Mouse (Mus musculus) CH12.LX (cell line): ENCODE measurements around the gene March9.

Experiments used
- CTCF ChIP-seq, 2 experiments: IDR thresholded peaks in 1 of 2; conservative IDR thresholded peaks in 1 of 2; 2 replicates each; pipeline ENCODE4 v1.5.1; 2011 to 2012; ENCODE audit warnings: low read depth in 2 of 2, low read length in 2 of 2, improper control_type of control experiment in 1 of 2, inconsistent platforms in 1 of 2, mild to moderate bottlenecking in 1 of 2, moderate library complexity in 1 of 2
- EP300 ChIP-seq: IDR thresholded peaks from 2 replicates; pipeline ENCODE4 v1.6.1; 2011; ENCODE audit warnings: low read length, improper control_type of control experiment
- HCFC1 ChIP-seq: IDR thresholded peaks from 2 replicates; pipeline ENCODE4 v1.6.1; 2012; ENCODE audit warnings: low read depth, mild to moderate bottlenecking, inconsistent platforms, low read length, improper control_type of control experiment
- MAFK ChIP-seq: IDR thresholded peaks from 2 replicates; pipeline ENCODE4 v1.6.1; 2011; ENCODE audit warnings: low read length, improper control_type of control experiment; ENCODE audit not compliant: insufficient replicate concordance
- MAX ChIP-seq: IDR thresholded peaks from 2 replicates; pipeline ENCODE4 v1.6.1; 2011; ENCODE audit warnings: low read length, improper control_type of control experiment
- NELFE ChIP-seq: IDR thresholded peaks from 2 replicates; pipeline ENCODE4 v1.6.1; 2011; ENCODE audit warnings: low read depth, low read length, improper control_type of control experiment
- POLR2A ChIP-seq: IDR thresholded peaks from 2 replicates; pipeline ENCODE4 v1.6.1; 2011; ENCODE audit warnings: low read depth, mild to moderate bottlenecking, improper control_type of control experiment, low read length
- RAD21 ChIP-seq: IDR thresholded peaks from 2 replicates; pipeline ENCODE4 v1.6.1; 2011; ENCODE audit warnings: low read depth, mild to moderate bottlenecking, low read length, improper control_type of control experiment, moderate library complexity
- TCF12 ChIP-seq: IDR thresholded peaks from 2 replicates; pipeline ENCODE4 v1.6.1; 2014; ENCODE audit warnings: low read depth, mild to moderate bottlenecking, inconsistent platforms, low read length, improper control_type of control experiment
- ZC3H11A ChIP-seq: IDR thresholded peaks from 2 replicates; pipeline ENCODE4 v1.6.1; 2012; ENCODE audit warnings: low read depth, mild to moderate bottlenecking, inconsistent platforms, low read length, improper control_type of control experiment

GRCm38 (mm10) chr10:127098514-127098913 is 38.5 kb upstream of the March9 start:
- TF ChIP-seq CTCF (conservative IDR thresholded peaks at IDR 0.05 in 1 of 2, IDR thresholded peaks at IDR 0.05 in 1 of 2; ENCODE audit: low read depth in 2 of 2, low read length in 2 of 2) (no peak), NELFE (no peak), EP300 (no peak), RAD21 (no peak), TCF12 (no peak), POLR2A (no peak), MAFK (no peak), MAX (no peak), ZC3H11A (no peak), HCFC1 (no peak)
